Mouse (Mus musculus): ENCODE data around the gene Samhd1. TPM values are rescaled to one million over a fixed set of nuclear protein-coding genes. Genes with fewer than 3 reads are reported as not detected.

Samhd1 gene
- polyA plus RNA-seq, 1 experiment from 2014 or later, result 10.9 TPM

DNA sequence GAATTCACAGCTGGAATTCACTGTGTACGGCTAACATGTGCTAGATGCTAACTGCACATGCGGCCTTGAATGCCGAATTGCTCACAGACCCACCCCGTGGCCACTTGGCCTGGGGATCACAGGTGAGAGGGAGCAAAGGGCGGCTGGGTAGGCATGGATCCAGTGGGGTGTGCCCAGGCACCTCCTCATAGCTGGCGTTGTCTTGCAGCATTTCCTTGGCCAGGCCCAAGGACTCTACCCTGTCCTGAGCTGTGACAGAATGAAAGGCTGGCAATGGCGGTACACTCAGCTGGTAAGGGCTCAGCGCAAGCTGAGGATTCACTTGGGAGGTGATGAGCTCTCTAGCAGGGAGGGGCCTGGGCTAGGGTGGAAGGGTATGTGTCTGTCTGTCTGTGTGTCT, 48.3 kb downstream of the Samhd1 start, which contains the start of gene Tldc2:
Gene Tldc2, plus strand, starts transcription at position 260 of the 400 bp plus-strand sequence.
- no peak within 1 kb of the TSS for H3K4me3 ChIP-seq (replicated peaks)
- no peak within 1 kb of the TSS for H3K27ac ChIP-seq
- no peaks in the 10 kb centered on the region for H3K9me3 ChIP-seq
- H3K27me3 ChIP-seq, result no peaks in the 10 kb centered on the region
- ATAC-seq, result no peak
- no peak within 1 kb of the TSS for H3K4me2 ChIP-seq (replicated peaks)
- 89% methylated on average over 8 of the region's 8 CpGs for WGBS
- no peak within 1 kb of the TSS for H3K9ac ChIP-seq (replicated peaks)
- H3K4me1 ChIP-seq (replicated peaks), result peaks cover 7% of the 10 kb centered on the region
- no peaks in the 10 kb centered on the region for H3K36me3 ChIP-seq

DNA sequence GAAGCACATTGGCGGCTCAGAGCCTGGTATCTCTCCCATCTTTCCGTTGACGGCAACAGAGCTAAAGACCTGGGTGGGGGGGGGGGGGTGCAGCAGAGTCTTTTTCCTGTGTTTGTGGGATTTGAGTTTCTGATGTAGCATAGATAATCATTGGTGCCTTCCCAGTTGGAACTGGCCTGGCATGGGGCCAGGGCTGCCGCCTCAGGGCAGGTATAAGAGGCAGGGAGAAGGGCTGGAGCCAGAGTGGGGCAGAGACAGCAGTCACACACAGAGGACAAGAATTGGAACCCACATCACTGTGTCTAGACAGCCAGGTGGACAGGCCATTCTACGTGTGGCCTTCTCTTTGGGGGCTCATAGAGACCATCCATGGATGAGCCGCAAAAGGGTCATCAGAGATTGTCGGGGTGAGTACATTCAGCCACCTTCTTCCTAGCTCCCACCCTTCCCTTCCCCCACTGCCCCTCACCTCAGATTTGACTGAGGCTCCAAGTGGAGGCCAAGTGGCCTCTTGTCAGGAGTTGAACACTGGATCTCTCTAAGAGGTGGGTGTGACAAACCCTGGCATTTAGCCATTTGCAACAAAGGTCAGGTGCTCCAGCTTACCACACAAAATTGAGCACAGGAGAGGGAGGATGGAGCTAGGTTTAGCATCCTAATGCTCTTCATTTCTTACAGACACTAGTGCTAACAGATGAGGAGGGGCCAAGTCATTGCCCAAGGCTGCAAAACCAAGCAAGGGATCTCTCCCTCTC, 50.1 kb downstream of the Samhd1 start:
- Histone ChIP-seq H3K27me3 (no peaks in the 10 kb centered on the region), H3K36me3 (no peaks in the 10 kb centered on the region), H3K4me1 (replicated peaks) (peaks cover 9% of the 10 kb centered on the region), H3K4me2 (replicated peaks) (no peak overlapping the region), H3K4me3 (replicated peaks) (no peak overlapping the region), H3K9me3 (no peaks in the 10 kb centered on the region), H3K27ac (no peak overlapping the region), H3K9ac (replicated peaks) (no peak overlapping the region)
- ATAC-seq, result no peak
- WGBS, result 89% methylated on average over 7 of the region's 7 CpGs

DNA sequence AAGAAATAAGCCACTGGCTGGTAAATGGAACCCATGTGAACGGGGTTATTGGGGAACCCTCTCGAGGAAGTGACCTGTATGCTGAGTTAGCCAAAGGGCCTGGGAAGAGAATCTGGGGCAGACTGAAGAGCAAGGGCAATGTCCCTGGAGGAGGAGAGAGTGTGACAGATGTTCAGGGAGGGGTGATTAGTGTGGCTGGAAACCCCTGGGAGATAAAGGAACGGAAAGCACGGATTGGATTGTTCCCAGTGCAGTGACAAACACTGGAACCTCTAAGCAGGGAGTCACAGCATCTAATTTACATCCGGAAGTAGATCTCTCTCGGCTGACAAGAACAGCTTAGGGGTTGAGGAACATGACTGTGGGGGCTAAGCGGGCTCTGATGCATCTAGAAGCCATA, 53.1 kb downstream of the Samhd1 start:
- Histone ChIP-seq H3K36me3 (no peaks in the 10 kb centered on the region), H3K27ac (0 out of 2 replicates have a peak overlapping the region, but pooled peaks have one; percentile 44), H3K9me3 (no peaks in the 10 kb centered on the region), H3K4me1 (replicated peaks) (peaks cover 23% of the 10 kb centered on the region), H3K9ac (replicated peaks) (no peak overlapping the region), H3K27me3 (no peaks in the 10 kb centered on the region), H3K4me3 (replicated peaks) (no peak overlapping the region), H3K4me2 (replicated peaks) (no peak overlapping the region)
- no peak for ATAC-seq
- 20% methylated on average over 7 of the region's 7 CpGs for WGBS

DNA sequence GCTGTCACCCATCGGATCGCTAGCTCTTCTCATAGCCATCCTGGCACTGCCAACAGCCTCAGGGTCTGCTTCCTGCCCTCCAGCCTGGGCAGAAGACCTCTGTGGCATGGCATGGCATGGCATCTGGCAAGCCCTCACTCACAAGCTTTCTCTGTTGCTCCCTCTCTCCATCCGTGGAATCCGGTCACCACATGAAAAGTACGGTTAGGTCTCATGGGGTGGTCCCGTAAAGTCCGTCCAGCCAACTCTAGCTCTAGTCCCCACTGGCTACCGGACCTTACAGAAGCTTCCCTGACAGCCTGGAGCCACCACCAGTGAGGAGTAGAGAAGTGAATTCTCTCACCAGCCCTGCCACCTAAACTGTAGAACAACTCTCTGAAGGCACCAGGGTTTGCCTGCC, 53.7 kb downstream of the Samhd1 start:
- 0 out of 2 replicates have a peak, but pooled peaks cover 3% of the 10 kb centered on the region for H3K36me3 ChIP-seq
- H3K4me2 ChIP-seq (replicated peaks), result no peak overlapping the region
- H3K9me3 ChIP-seq, result no peaks in the 10 kb centered on the region
- H3K9ac ChIP-seq (replicated peaks), result no peak overlapping the region
- no peak for ATAC-seq
- no peak overlapping the region for H3K4me3 ChIP-seq (replicated peaks)
- no peak overlapping the region; the same call in 1 of the 2 replicates for H3K27ac ChIP-seq
- no peaks in the 10 kb centered on the region for H3K27me3 ChIP-seq
- H3K4me1 ChIP-seq (replicated peaks), result peaks cover 29% of the 10 kb centered on the region
- 98% methylated on average over 8 of the region's 8 CpGs for WGBS

DNA sequence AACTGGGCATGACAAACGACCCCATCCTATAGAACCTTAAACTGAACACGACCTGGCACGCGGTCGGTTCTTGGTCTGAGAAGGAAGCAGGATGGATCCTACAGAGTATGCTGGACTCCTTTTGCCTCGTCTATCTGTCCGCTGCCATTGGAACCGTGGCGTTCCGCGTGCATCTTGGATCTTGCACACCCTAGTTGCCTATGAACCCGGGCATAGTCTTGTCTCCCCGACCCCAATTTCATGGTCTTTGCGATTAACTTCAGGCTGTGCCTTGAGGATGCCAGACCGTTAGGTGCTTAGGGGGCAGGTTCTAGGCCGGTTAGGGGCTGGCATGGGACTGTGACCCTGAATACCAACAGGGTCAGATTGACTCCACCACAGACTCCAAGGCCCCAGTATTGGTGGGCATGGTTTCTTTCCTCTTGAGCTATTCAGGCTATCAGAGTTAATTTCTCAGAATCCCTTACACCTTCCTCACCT, 55.3 kb downstream of the Samhd1 start:
- H3K4me1 ChIP-seq (replicated peaks), result peaks cover 45% of the 10 kb centered on the region
- peak overlapping the region; percentile 100 for H3K9ac ChIP-seq (replicated peaks)
- H3K4me3 ChIP-seq (replicated peaks), result peak overlapping the region; percentile 98
- ATAC-seq, result no peak; the same call in 1 of the 2 replicates
- WGBS, result 7% methylated on average over 16 of the region's 16 CpGs
- H3K27ac ChIP-seq, result peak overlapping the region; percentile 99
- no peaks in the 10 kb centered on the region for H3K27me3 ChIP-seq
- H3K9me3 ChIP-seq, result no peaks in the 10 kb centered on the region
- H3K4me2 ChIP-seq (replicated peaks), result peak overlapping the region; percentile 100
- H3K36me3 ChIP-seq, result peaks cover 7% of the 10 kb centered on the region; the same call in 1 of the 2 replicates

DNA sequence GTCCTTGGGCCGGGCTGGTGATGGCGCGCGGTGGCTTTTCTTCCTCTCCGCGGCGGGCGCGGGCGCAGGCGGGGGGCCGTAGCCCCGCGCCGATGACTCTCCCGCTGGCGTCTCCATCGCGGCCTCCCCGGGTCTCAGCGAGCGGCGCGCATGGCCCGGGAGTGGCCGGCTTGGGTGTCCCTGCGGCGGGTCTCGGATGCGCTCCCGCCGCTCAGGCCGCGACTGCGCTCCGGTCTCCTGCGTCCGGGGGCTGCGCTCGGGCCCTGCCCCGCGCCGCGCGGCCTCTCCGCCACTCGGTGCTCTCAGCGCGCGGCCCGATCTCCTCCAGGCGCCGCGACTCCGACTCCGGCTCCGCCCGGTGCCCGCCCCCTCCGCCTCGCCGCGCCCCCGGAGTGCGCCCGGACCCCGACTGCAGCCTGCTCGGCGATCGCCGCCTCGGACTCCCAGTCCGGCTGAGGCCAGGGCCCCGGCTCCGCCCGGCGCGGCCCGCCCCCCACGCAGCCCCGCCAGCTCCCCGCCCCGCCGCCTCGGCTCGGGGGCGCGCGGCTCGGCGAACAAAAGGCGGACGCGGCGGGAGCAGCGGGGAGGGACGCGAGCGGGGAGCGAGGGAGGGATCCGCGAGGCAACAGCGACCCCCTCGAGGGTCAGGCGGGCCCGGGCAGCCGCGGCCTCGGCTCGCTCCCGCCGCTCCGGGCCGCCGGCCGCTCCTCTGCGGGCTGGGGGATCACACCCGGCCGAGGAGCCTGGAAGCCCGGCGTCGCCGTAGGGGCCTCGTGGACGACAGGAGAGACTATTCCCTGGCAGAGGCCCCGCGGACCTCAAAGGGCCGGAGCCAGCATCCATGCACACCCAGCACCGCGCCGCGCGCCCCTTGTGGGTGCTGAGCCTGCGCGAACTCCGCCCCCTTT, 56.0 kb downstream of the Samhd1 start, which contains the start of gene Soga1:
Gene Soga1, minus strand, starts transcription at position 462 of the 908 bp plus-strand sequence.
- peaks cover 7% of the 10 kb centered on the region; the same call in 1 of the 2 replicates for H3K36me3 ChIP-seq
- peak; percentile 85 for ATAC-seq
- H3K27me3 ChIP-seq, result no peaks in the 10 kb centered on the region
- no peaks in the 10 kb centered on the region for H3K9me3 ChIP-seq
- under 1% methylated on average over 77 of the region's 136 CpGs for WGBS
- H3K4me3 ChIP-seq (replicated peaks), result peak within 1 kb of the TSS; percentile 98
- peak within 1 kb of the TSS; percentile 100 for H3K4me2 ChIP-seq (replicated peaks)
- H3K9ac ChIP-seq (replicated peaks), result peak within 1 kb of the TSS; percentile 100
- peaks cover 52% of the 10 kb centered on the region for H3K4me1 ChIP-seq (replicated peaks)
- peak within 1 kb of the TSS; percentile 99 for H3K27ac ChIP-seq

DNA sequence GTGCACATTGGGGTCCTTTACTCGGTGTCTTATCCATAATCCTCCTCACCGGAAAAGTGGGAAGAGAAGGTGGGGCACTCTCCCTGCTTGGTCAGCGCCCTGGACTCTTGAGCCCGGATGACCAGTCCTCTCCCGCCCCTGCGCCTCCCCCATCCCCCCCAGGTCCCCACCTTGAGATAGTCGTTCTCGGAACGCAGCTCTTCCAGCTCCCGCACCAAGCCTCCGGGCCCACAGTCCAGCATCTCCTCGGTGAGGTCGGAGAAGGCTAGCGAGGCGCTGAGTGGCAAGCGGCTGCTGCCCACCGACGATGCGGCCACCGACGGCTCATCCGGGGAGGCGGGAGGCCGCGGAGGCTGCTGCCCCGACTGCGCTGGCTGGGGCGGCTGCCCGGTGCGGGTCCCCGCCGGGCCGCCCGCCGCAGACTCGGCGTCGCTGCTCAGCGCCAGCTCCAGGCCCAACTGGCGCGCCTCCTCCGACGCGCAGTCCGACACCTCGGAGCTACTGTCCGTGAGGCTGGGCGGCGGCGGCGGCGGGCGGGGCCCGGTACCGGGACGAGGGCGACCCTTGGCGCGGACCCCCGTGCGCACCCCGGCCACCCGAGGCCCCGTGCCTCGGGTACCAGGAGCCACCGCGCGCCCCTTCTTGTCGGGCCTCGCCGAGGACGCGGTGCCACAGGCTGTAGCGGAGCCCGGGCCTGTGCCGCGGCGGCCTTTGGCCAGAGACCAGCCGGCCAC, 56.8 kb downstream of the Samhd1 start:
- H3K4me2 ChIP-seq (replicated peaks), result peak overlapping the region; percentile 100
- H3K27ac ChIP-seq, result peak overlapping the region; percentile 99
- no peaks in the 10 kb centered on the region for H3K27me3 ChIP-seq
- H3K4me3 ChIP-seq (replicated peaks), result peak overlapping the region; percentile 98
- H3K9ac ChIP-seq (replicated peaks), result peak overlapping the region; percentile 100
- under 1% methylated on average over 58 of the region's 79 CpGs for WGBS
- H3K9me3 ChIP-seq, result no peaks in the 10 kb centered on the region
- ATAC-seq, result peak; percentile 1; the same call in 1 of the 2 replicates
- H3K4me1 ChIP-seq (replicated peaks), result peaks cover 61% of the 10 kb centered on the region
- H3K36me3 ChIP-seq, result peaks cover 13% of the 10 kb centered on the region

DNA sequence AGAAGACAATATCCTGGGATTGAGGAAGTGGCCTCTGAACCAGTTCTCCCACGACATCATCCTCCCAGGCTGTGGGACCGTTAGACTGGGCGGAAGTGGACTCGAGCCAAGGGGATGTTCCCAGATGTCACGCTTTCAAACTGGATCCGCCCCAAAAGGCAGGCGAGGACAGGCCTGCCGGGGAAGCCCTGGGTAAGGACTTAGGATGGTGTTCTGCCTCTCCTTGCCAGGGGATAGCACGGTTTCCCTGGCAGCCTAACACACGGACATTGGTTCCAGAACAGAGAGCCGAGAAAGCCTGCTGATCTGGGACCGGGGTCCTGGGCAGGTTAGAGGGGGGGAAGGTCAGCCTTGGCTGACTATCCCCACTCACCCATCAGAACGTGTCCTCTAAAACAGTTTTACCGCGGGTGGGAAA, 57.4 kb downstream of the Samhd1 start:
- Histone ChIP-seq H3K36me3 (peaks cover 19% of the 10 kb centered on the region), H3K4me3 (replicated peaks) (peak overlapping the region; percentile 98), H3K27ac (peak overlapping the region; percentile 99), H3K4me1 (replicated peaks) (peaks cover 66% of the 10 kb centered on the region), H3K9me3 (no peaks in the 10 kb centered on the region), H3K9ac (replicated peaks) (peak overlapping the region; percentile 100), H3K27me3 (no peaks in the 10 kb centered on the region), H3K4me2 (replicated peaks) (peak overlapping the region; percentile 100)
- ATAC-seq, result 0 out of 2 replicates have a peak, but pooled peaks have one; percentile 0
- WGBS, result under 1% methylated on average over 15 of the region's 15 CpGs

DNA sequence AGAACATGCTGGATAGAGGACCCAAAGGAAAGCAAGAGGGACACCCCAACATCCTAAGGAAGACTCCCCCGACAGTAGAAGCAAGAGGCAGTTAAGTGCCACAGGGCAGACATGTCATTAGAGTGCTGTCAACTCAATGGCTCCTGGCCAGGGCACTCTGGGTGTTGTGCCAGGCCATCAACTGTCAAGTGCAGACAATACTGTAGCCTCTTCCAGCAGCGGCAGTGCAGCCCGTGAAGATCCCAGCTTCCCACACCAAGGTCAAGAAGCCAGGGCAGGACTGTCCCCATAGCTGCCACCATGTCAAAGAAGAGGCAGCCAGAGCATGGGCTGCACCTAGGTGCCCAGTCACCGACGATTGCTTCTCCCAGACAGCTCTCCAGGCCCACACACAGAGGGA, 57.9 kb downstream of the Samhd1 start:
- H3K36me3 ChIP-seq, result peaks cover 23% of the 10 kb centered on the region
- H3K27ac ChIP-seq, result peak overlapping the region; percentile 99
- peaks cover 68% of the 10 kb centered on the region for H3K4me1 ChIP-seq (replicated peaks)
- peak overlapping the region; percentile 100 for H3K4me2 ChIP-seq (replicated peaks)
- no peak for ATAC-seq
- 22% methylated on average over 5 of the region's 5 CpGs for WGBS
- H3K4me3 ChIP-seq (replicated peaks), result peak overlapping the region; percentile 98
- no peaks in the 10 kb centered on the region for H3K9me3 ChIP-seq
- peak overlapping the region; percentile 100 for H3K9ac ChIP-seq (replicated peaks)
- no peaks in the 10 kb centered on the region for H3K27me3 ChIP-seq

DNA sequence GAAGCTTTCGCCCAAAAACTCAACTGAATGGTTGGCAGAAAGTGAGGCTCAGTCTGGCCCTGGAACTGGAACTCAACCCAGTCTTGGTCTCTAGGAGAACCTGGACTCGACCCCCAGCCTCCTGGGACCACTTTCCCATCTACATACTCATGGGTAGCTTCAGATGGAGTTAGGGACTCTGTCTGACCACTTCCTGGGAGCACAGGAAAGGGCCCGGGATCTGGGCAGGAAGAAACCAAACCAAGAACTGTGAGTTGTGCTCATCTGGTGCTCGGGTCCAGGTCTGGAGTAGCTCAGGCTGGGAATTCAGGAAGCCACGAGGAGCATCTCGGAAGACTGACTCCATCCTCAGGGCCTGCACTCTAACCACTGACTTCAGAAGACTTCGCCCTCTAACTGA, 58.5 kb downstream of the Samhd1 start:
- Histone ChIP-seq H3K36me3 (peaks cover 23% of the 10 kb centered on the region), H3K4me2 (replicated peaks) (peak overlapping the region; percentile 100), H3K27ac (no peak overlapping the region), H3K9me3 (no peaks in the 10 kb centered on the region), H3K4me1 (replicated peaks) (peaks cover 70% of the 10 kb centered on the region), H3K4me3 (replicated peaks) (peak overlapping the region; percentile 98), H3K27me3 (no peaks in the 10 kb centered on the region), H3K9ac (replicated peaks) (peak overlapping the region; percentile 100)
- WGBS, result 87% methylated on average over 7 of the region's 7 CpGs
- no peak for ATAC-seq

DNA sequence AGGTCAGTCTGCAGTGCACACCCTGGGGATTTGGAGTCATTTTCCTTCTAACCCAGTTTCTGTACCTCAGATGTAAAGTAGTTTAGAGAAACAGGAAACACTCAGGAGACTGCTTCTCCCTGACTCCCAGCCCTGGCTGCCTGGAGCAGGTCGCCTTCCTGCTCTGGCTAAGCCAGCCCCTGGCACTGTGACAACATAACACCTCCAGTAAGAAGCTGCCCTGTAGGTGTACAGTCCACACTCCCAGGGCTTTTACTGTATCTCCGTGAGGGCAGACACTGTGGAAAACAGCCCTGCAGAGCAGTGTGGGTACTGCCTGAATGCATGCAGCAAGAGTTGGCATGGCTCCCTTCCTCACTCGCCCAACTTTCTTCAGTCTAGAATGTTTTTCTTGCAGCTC, 59.4 kb downstream of the Samhd1 start:
- peak overlapping the region; percentile 100 for H3K9ac ChIP-seq (replicated peaks)
- H3K9me3 ChIP-seq, result no peaks in the 10 kb centered on the region
- no peak overlapping the region for H3K27ac ChIP-seq
- no peak for ATAC-seq
- peak overlapping the region; percentile 100 for H3K4me2 ChIP-seq (replicated peaks)
- peak overlapping the region; percentile 98 for H3K4me3 ChIP-seq (replicated peaks)
- H3K36me3 ChIP-seq, result peaks cover 23% of the 10 kb centered on the region
- 75% methylated on average over 3 of the region's 3 CpGs for WGBS
- H3K4me1 ChIP-seq (replicated peaks), result peaks cover 79% of the 10 kb centered on the region
- H3K27me3 ChIP-seq, result no peaks in the 10 kb centered on the region
